Mouse (Mus musculus) right cerebral cortex, postnatal 4 days (tissue): ENCODE measurements around the gene Gm5089.
A peak's percentile ranks its signal among the peaks of the same experiment; 100 is the strongest.

ENCODE experiments used
- DNase-seq: peaks from one replicate; pipeline ENCODE4 v3.0.0-alpha.2; 2022

Gene Gm5089

GRCm38 (mm10) chr14:122414786-122415185 is 36.1 kb downstream of the Gm5089 start:
- no peak for DNase-seq

- DNase-seq, result no peak
Observed at GRCm38 (mm10) chr14:122413542-122413928, 37.4 kb downstream of the Gm5089 start.

- no peak for DNase-seq
Observed at GRCm38 (mm10) chr14:122412841-122413541, 37.9 kb downstream of the Gm5089 start.

- DNase-seq, result peak; percentile 22
Observed at GRCm38 (mm10) chr14:122406541-122407219, 44.2 kb downstream of the Gm5089 start.

- DNase-seq, result no peak
Observed at GRCm38 (mm10) chr14:122405897-122406540, 44.9 kb downstream of the Gm5089 start.

GRCm38 (mm10) chr14:122405236-122405635 is 45.7 kb downstream of the Gm5089 start:
- DNase-seq, result no peak

GRCm38 (mm10) chr14:122404596-122405154 is 46.2 kb downstream of the Gm5089 start:
- no peak for DNase-seq

- no peak for DNase-seq
Observed at GRCm38 (mm10) chr14:122403422-122403940, 47.4 kb downstream of the Gm5089 start.

GRCm38 (mm10) chr14:122402716-122403258 is 48.1 kb downstream of the Gm5089 start:
- DNase-seq, result no peak

- DNase-seq, result no peak
Observed at GRCm38 (mm10) chr14:122401886-122402285, 49.0 kb downstream of the Gm5089 start.

GRCm38 (mm10) chr14:122399906-122400305 is 51.0 kb downstream of the Gm5089 start:
- no peak for DNase-seq

- DNase-seq, result no peak
Observed at GRCm38 (mm10) chr14:122398676-122399075, 52.2 kb downstream of the Gm5089 start.

- DNase-seq, result no peak
Observed at GRCm38 (mm10) chr14:122393119-122393518, 57.8 kb downstream of the Gm5089 start.

GRCm38 (mm10) chr14:122390935-122391334 is 60.0 kb downstream of the Gm5089 start:
- DNase-seq, result no peak

- no peak for DNase-seq
Observed at GRCm38 (mm10) chr14:122389684-122390370, 61.1 kb downstream of the Gm5089 start.

- no peak for DNase-seq
Observed at GRCm38 (mm10) chr14:122388431-122389031, 62.4 kb downstream of the Gm5089 start.

GRCm38 (mm10) chr14:122387781-122388180 is 63.1 kb downstream of the Gm5089 start:
- DNase-seq, result no peak

GRCm38 (mm10) chr14:122386281-122387130 is 64.4 kb downstream of the Gm5089 start:
- DNase-seq, result no peak

- no peak for DNase-seq
Observed at GRCm38 (mm10) chr14:122385758-122386157, 65.2 kb downstream of the Gm5089 start.

GRCm38 (mm10) chr14:122385238-122385534 is 65.7 kb downstream of the Gm5089 start:
- DNase-seq, result no peak
